Mouse (Mus musculus): ENCODE measurements around the gene Gtpbp8. TPM values are rescaled to one million over a fixed set of nuclear protein-coding genes. Genes with fewer than 3 reads are reported as not detected.

Gtpbp8 gene
- total RNA-seq, 2 experiments from 2014 or later: 12.4 to 16.9 TPM

DNA sequence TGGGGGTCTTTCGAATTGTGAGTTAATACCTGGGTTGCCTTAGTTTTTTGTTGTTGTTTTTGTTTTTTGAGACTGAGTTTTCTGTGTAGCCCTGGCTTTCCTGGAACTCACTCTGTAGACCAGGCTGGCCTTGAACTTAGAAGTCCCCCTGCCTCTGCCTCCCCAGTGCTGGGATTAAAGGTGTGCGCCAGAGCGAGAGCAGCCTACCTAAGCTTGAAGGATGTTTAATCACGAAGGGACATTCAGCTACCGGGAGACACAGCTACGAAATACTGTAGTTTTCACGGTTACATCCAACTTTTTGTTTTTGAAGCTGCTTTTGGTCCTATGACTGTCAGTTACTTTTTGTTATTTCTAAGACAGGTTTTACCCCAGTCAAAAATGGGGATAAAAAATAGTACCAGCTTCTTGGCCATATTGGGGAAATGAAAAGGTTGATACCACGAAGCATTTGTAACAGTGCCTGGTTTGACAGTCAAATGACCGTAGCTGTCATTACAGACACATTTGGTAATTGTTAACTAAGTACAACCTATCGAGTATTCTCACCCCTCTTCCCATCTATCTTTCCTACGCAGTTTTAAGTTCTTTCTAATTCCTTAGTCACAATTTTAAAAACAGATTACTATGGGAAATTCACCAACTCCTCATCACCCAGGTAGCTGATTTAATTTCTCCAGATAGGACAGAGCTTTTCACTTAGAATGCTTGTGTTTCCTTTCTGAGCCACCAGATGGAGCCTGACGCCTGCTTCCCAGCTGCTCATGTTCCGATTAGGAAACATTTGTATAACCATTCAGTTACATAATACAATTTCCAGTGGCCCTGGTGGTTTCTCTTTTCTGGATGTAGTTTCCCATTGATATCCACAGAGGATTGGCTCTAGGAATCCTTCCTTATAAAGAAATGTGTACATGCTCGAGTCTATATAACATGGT is 20.6 kb downstream of the Gtpbp8 start:
- peak; percentile 78 for DNase-seq

DNA sequence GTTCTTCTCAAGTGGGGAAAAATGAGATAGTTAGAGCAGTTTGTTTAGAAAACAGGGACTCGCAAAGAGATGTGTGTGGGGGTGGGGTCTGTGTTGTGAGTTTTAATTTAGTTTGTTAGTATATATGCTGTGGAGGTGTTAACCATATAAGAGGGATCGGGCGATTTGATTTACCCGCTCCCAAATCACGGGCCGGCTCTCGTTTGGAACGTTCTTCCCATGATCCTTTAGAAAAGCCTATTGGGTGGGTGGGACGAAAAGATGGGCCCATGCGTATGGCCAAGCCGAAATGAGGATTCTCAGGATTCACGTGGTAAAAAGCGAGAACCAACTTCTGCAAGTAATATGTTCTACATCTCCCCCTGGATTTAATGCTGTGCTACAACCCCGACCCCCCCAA is 21.3 kb downstream of the Gtpbp8 start:
- DNase-seq: no peak

DNA sequence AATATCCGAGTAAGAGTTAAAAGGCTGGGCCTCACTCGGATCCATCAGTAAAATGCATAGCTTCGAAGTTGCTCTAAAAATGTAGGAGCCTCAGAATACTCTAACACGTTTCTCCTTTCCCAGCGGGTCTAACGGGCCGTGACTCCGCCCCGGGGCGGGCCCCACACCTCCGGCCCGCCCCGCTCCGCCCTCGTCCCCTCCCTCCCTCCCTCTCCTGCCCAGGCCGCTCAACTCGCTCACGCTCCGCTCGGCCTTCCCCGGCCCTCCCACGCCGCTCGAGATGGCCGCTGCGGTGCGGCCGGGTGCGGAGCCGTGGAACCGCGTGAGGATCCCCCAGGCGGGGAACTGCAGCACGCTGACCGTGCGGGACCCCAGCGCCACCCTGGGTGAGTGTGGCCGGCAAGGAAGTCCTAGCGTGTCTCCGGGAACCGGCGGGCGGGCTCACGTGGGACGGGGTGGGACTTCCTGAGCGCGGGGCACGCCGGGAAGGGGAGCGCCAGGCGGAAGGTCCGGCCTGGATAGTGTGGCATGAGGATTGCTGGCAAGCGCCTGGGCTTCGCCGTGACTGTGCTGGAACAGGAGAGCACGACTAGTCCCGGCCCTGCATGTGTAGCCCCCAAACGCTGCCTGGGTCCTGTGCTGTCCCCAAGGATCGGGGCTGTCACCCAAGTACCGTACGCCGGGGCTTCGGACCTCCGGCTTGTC is 21.9 kb downstream of the Gtpbp8 start, which contains the start of gene Nepro:
TSS of gene Nepro (plus strand) at position 219 of the 705 bp plus-strand sequence.
- peak; percentile 94 for DNase-seq

DNA sequence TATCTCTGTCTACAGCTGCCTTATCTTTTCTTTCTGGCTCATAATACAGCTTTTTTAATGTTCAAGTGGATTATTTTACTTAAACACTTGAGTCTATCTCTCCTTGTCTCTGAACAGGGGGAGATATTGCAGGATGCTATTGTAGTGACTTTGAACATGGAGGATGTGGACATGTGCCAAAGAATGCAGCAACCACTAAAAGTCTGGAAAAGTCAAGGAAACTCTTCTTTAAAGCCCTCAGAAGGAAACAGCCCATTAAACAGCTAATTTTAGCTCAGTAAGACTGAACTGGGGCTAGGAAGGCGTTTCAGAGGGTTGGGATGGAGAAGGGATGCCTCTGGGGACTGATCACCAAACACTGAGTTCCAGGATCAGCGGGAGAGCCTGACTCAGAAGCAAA is 23.5 kb downstream of the Gtpbp8 start:
- DNase-seq: no peak

DNA sequence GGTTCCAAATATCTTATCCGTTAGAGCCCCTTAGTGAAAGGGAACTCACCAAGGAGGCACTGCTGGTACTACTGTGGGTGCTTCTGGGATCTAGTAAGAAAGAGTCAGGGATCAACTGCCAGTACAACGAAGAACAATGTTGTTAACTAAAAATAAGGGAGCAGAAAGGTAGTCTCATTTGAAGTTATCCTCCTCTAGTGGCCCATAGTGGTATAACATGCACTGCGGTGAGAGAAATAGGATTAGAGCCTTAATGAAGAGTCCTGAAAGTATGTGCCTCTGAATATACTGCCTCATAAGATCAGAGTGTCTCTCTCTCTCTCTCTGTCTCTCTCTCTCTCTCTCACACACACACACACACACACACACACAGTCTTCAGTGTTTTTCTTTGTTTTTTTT is 25.6 kb downstream of the Gtpbp8 start:
- no peak for DNase-seq

- no peak for DNase-seq
Measured at GRCm38 (mm10) chr16:44719349-44719748, 26.8 kb downstream of the Gtpbp8 start.

DNA sequence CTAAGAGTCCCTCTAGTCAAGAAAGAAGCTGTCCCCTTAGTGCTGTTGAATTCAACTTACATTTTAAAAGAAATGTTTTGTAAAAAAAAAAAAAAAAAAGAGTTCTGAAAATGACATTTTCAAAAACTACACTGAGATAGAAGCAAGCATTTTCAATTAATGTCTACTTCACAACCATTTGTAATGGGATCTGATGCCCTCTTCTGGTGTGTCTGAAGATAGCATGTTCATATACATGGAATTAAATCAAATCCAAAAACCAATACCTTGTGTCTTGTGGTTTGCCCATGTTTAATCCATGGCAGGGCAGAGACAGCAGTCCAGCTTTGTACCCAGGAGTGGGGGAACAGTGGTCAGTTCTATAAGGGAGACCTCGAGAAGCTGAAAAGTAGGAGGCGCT is 28.3 kb downstream of the Gtpbp8 start:
- DNase-seq: no peak

GRCm38 (mm10) chr16:44717141-44717634 is 29.0 kb downstream of the Gtpbp8 start:
- DNase-seq: no peak

- DNase-seq: peak; percentile 39
Measured at GRCm38 (mm10) chr16:44716305-44717140, 29.6 kb downstream of the Gtpbp8 start.

- DNase-seq: no peak
Measured at GRCm38 (mm10) chr16:44703458-44703857, 42.7 kb downstream of the Gtpbp8 start.

GRCm38 (mm10) chr16:44702272-44702671 is 43.9 kb downstream of the Gtpbp8 start:
- DNase-seq: no peak

DNA sequence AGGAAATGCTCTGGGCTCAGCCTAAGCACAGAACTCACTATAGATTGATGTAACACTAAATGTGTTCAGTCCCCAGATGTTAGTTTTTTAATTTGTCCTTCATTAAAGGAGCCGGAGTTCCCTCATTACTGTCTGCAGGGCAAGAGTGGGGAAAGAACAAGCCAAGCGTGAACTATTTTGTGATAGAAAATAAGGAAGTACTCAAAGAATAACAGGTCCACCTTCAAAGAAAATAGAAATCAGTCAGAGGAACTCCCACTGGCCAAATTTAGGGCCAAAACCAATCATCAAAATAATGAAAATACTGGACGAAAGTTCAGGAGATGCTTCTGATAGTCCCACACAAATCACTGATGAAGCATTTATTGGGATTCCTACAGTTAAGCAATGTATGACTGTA is 45.0 kb downstream of the Gtpbp8 start:
- no peak for DNase-seq

- no peak for DNase-seq
Measured at GRCm38 (mm10) chr16:44697473-44698205, 48.5 kb downstream of the Gtpbp8 start.

DNA sequence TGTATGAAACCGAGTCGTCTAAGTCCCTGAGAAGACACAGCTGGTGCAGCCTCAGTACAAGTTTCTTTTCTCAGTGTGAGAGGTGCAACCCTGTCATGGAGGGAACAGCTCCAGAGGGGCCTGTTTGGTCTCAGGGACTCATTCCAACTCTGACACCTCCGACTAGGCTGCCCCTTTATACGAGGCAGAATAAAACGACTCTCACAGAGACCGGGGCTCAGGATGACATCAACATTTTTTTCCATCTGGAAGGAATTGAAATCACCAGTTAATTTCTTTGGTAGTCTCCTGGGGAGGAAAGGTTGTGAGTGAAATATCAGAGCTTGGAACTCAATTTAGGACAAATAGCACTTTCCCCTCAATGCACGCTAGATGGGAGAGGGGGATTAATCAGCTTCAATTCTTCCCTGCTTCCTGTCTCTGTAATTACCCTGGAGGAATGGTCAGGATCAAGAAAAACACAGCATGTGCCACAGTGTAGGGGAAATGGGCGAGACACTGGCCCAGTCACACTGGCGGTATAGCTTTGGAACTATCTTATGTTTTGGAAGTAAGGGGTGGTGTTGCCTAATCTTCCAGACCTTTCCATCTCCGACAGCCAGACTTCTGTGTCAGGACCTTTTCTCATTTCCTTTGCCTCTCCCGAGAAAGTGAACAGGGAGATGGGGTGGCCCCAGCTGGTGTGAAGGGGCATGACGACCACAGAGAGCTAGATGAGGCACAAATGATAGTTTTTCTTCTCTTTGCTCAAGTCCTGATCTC is 50.1 kb downstream of the Gtpbp8 start:
- DNase-seq: peak; percentile 65

- peak; percentile 11 for DNase-seq
Measured at GRCm38 (mm10) chr16:44695214-44695858, 50.8 kb downstream of the Gtpbp8 start.

DNA sequence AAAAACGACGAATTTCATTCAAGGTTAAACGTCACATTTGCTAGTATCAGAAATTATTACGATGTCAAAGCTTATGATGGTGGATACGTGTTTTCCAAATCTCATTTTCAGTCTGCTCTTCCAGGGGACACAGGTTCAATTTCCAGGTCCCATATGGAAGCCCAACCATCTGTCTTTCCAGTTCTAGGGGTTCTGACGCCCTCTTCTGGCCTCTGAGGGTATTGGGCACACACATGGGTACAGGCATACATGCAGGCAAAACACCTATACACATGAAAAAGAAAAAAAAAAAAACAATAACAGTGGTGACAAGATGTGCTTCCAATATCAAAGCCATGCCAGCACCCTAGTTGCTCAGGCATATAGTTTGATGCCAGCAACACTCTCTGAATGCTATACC is 52.5 kb downstream of the Gtpbp8 start:
- DNase-seq: no peak

- DNase-seq: no peak
Measured at GRCm38 (mm10) chr16:44692541-44692940, 53.6 kb downstream of the Gtpbp8 start.

DNA sequence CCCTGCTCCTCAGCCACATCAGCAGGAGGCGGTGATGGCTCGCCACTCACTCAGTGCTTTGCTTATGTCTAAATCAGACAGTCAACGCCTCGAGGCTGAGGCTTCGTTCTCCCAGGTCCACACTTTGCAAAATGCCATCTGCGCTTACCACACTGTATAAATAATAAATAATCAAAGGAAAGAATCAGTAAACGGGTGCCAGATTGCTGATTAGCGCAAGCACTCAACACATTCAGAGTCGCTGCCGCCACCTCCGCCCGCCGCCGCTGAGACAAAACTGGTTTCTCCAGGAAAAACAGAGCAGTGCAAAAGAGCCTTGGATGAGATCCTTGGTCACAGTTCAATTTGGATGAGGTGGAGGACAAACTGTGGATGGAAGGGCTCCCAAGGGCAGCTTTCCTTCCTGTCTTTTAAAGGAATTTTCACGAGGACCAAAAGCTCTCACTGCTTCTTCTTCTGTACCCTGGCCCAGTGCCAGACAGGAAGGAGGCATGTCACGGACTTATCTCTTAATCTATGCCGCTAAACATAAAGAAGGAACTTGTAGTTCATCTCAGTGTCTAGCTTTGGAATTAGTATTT is 54.5 kb downstream of the Gtpbp8 start:
- DNase-seq: peak; percentile 61

GRCm38 (mm10) chr16:44691066-44691465 is 55.1 kb downstream of the Gtpbp8 start:
- no peak for DNase-seq

GRCm38 (mm10) chr16:44690501-44690900 is 55.7 kb downstream of the Gtpbp8 start:
- no peak for DNase-seq

Data from heart, postnatal 4 days (tissue).